Mouse (Mus musculus) CD8-positive naive resting alpha-beta T cell, adult 2 months (primary cell): ENCODE data around the gene Serinc5.

Source experiments
- DNase-seq, 2 experiments: peaks; one replicate each; pipeline ENCODE4 v3.0.0; 2022; ENCODE audit warnings: low read depth in 2 of 2, low spot score in 2 of 2

The Serinc5 gene

GRCm38 (mm10) chr13:92611917-92612316 lies 1.0 kb downstream of the Serinc5 start:
- no peak for DNase-seq

- no peak for DNase-seq
Observed at GRCm38 (mm10) chr13:92613094-92613493, 2.2 kb downstream of the Serinc5 start.

- no peak for DNase-seq
Observed at GRCm38 (mm10) chr13:92615201-92615600, 4.3 kb downstream of the Serinc5 start.

- no peak for DNase-seq
Observed at GRCm38 (mm10) chr13:92616459-92616858, 5.6 kb downstream of the Serinc5 start.

- DNase-seq = no peak
Observed at GRCm38 (mm10) chr13:92626196-92626595, 15.3 kb downstream of the Serinc5 start.

GRCm38 (mm10) chr13:92626725-92627124 lies 15.8 kb downstream of the Serinc5 start:
- DNase-seq = no peak

- no peak for DNase-seq
Observed at GRCm38 (mm10) chr13:92629509-92629908, 18.6 kb downstream of the Serinc5 start.

- DNase-seq = no peak
Observed at GRCm38 (mm10) chr13:92631450-92631849, 20.6 kb downstream of the Serinc5 start.

GRCm38 (mm10) chr13:92632550-92632949 lies 21.7 kb downstream of the Serinc5 start:
- no peak for DNase-seq

GRCm38 (mm10) chr13:92635040-92635439 lies 24.1 kb downstream of the Serinc5 start:
- DNase-seq = no peak

GRCm38 (mm10) chr13:92636226-92636909 lies 25.5 kb downstream of the Serinc5 start:
- no peak for DNase-seq

GRCm38 (mm10) chr13:92636910-92637275 lies 26.0 kb downstream of the Serinc5 start:
- DNase-seq = peak; percentile 21 to 23

- no peak for DNase-seq
Observed at GRCm38 (mm10) chr13:92639093-92640014, 28.5 kb downstream of the Serinc5 start.

GRCm38 (mm10) chr13:92644199-92644598 lies 33.3 kb downstream of the Serinc5 start:
- DNase-seq = no peak

GRCm38 (mm10) chr13:92644753-92645152 lies 33.9 kb downstream of the Serinc5 start:
- no peak for DNase-seq

- no peak for DNase-seq
Observed at GRCm38 (mm10) chr13:92647695-92648094, 36.8 kb downstream of the Serinc5 start.

- no peak for DNase-seq
Observed at GRCm38 (mm10) chr13:92649111-92649510, 38.2 kb downstream of the Serinc5 start.

GRCm38 (mm10) chr13:92650956-92651355 lies 40.1 kb downstream of the Serinc5 start:
- no peak for DNase-seq

- DNase-seq = no peak
Observed at GRCm38 (mm10) chr13:92652498-92652897, 41.6 kb downstream of the Serinc5 start.

GRCm38 (mm10) chr13:92653283-92653682 lies 42.4 kb downstream of the Serinc5 start:
- DNase-seq = no peak

GRCm38 (mm10) chr13:92656815-92657513 lies 46.1 kb downstream of the Serinc5 start:
- DNase-seq = no peak

GRCm38 (mm10) chr13:92659611-92660010 lies 48.7 kb downstream of the Serinc5 start:
- DNase-seq = no peak
